Mouse (Mus musculus): ENCODE data around the gene Acnat1. TPM values are rescaled to one million over a fixed set of nuclear protein-coding genes. Genes with fewer than 3 reads are reported as not detected.
A peak's percentile ranks its signal among the peaks of the same experiment; 100 is the strongest.
"Not testable (repeated sequence)": the region's sequence is repeated elsewhere in the genome, so short reads cannot be mapped to it uniquely, and the experiment has no call there.

The Acnat1 gene
- polyA plus RNA-seq, 1 experiment from 2014 or later: not detected

GRCm38 (mm10) chr4:49485934-49486650, 12.4 kb upstream of the Acnat1 start:
- 76% methylated on average over 3 of the region's 3 CpGs for WGBS
- not testable (repeated sequence) for H3K9ac ChIP-seq (replicated peaks)

GRCm38 (mm10) chr4:49485442-49485841, 11.7 kb upstream of the Acnat1 start:
- Histone ChIP-seq H3K9ac (replicated peaks) (no peak overlapping the region), H3K27me3 (no peaks in the 10 kb centered on the region), H3K36me3 (no peaks in the 10 kb centered on the region), H3K4me3 (no peak overlapping the region), H3K27ac (replicated peaks) (no peak overlapping the region), H3K4me1 (no peaks in the 10 kb centered on the region), H3K9me3 (no peaks in the 10 kb centered on the region), H3K4me2 (replicated peaks) (no peak overlapping the region)
- no peak for ATAC-seq (replicated peaks)

More at GRCm38 (mm10) chr4:49485934-49486650, 12.4 kb upstream of the Acnat1 start:
- not testable (repeated sequence) for ATAC-seq (replicated peaks); H3K36me3 ChIP-seq; H3K27me3 ChIP-seq; H3K9me3 ChIP-seq; H3K27ac ChIP-seq (replicated peaks); H3K4me2 ChIP-seq (replicated peaks); H3K4me3 ChIP-seq; H3K4me1 ChIP-seq

- no peaks in the 10 kb centered on the region for H3K9me3 ChIP-seq
- H3K4me3 ChIP-seq: no peak overlapping the region
- 59% methylated on average over 3 of the region's 3 CpGs for WGBS
- peaks cover 8% of the 10 kb centered on the region; the same call in 1 of the 2 replicates for H3K4me1 ChIP-seq
- H3K27ac ChIP-seq (replicated peaks): no peak overlapping the region
- no peak overlapping the region for H3K4me2 ChIP-seq (replicated peaks)
- no peak overlapping the region for H3K9ac ChIP-seq (replicated peaks)
- no peaks in the 10 kb centered on the region for H3K27me3 ChIP-seq
- H3K36me3 ChIP-seq: no peaks in the 10 kb centered on the region
- no peak for ATAC-seq (replicated peaks)
Observed at GRCm38 (mm10) chr4:49480896-49481295, 7.2 kb upstream of the Acnat1 start.

- no peak overlapping the region for H3K4me3 ChIP-seq
- no peaks in the 10 kb centered on the region for H3K9me3 ChIP-seq
- no peak for ATAC-seq (replicated peaks)
- 30% methylated on average over 21 of the region's 21 CpGs for WGBS
- 0 out of 2 replicates have a peak overlapping the region, but pooled peaks have one; percentile 12 for H3K4me2 ChIP-seq (replicated peaks)
- H3K4me1 ChIP-seq: peaks cover 8% of the 10 kb centered on the region; the same call in 1 of the 2 replicates
- no peaks in the 10 kb centered on the region for H3K36me3 ChIP-seq
- H3K9ac ChIP-seq (replicated peaks): no peak overlapping the region
- no peak overlapping the region for H3K27ac ChIP-seq (replicated peaks)
- H3K27me3 ChIP-seq: no peaks in the 10 kb centered on the region
Observed at GRCm38 (mm10) chr4:49480104-49480760, 6.5 kb upstream of the Acnat1 start.

- not testable (repeated sequence) for H3K36me3 ChIP-seq; H3K4me3 ChIP-seq; H3K4me1 ChIP-seq; H3K9ac ChIP-seq (replicated peaks); H3K4me2 ChIP-seq (replicated peaks); H3K27ac ChIP-seq (replicated peaks); H3K9me3 ChIP-seq; ATAC-seq (replicated peaks); H3K27me3 ChIP-seq
- WGBS: 16% methylated on average over 2 of the region's 2 CpGs
Observed at GRCm38 (mm10) chr4:49479035-49479434, 5.3 kb upstream of the Acnat1 start.

- H3K36me3 ChIP-seq: no peaks in the 10 kb centered on the region
- peak overlapping the region; percentile 14; the same call in 1 of the 2 replicates for H3K4me3 ChIP-seq
Observed at GRCm38 (mm10) chr4:49478118-49478877, 4.6 kb upstream of the Acnat1 start.

GRCm38 (mm10) chr4:49474583-49474982, 871 bp upstream of the Acnat1 start:
- Histone ChIP-seq H3K36me3 (no peaks in the 10 kb centered on the region), H3K9me3 (no peaks in the 10 kb centered on the region), H3K27me3 (no peaks in the 10 kb centered on the region), H3K4me3 (no peak overlapping the region), H3K27ac (replicated peaks) (no peak overlapping the region), H3K9ac (replicated peaks) (no peak overlapping the region), H3K4me1 (peaks cover 5% of the 10 kb centered on the region; the same call in 1 of the 2 replicates), H3K4me2 (replicated peaks) (no peak overlapping the region)
- no peak for ATAC-seq (replicated peaks)

More at GRCm38 (mm10) chr4:49478118-49478877, 4.6 kb upstream of the Acnat1 start:
- H3K27ac ChIP-seq (replicated peaks): no peak overlapping the region
- H3K9me3 ChIP-seq: no peaks in the 10 kb centered on the region
- WGBS: 20% methylated on average over 19 of the region's 19 CpGs
- peak; percentile 60; the same call in 1 of the 2 replicates for ATAC-seq (replicated peaks)
- no peak overlapping the region for H3K9ac ChIP-seq (replicated peaks)
- H3K4me2 ChIP-seq (replicated peaks): peak overlapping the region; percentile 38
- no peaks in the 10 kb centered on the region for H3K27me3 ChIP-seq
- peaks cover 8% of the 10 kb centered on the region; the same call in 1 of the 2 replicates for H3K4me1 ChIP-seq

GRCm38 (mm10) chr4:49469435-49470151, 4.1 kb downstream of the Acnat1 start:
- WGBS: 91% methylated on average over 3 of the region's 3 CpGs
- no peaks in the 10 kb centered on the region for H3K9me3 ChIP-seq
- no peak for ATAC-seq (replicated peaks)
- H3K36me3 ChIP-seq: no peaks in the 10 kb centered on the region
- no peaks in the 10 kb centered on the region for H3K4me1 ChIP-seq
- no peak overlapping the region for H3K4me3 ChIP-seq
- H3K27ac ChIP-seq (replicated peaks): no peak overlapping the region
- no peak overlapping the region for H3K9ac ChIP-seq (replicated peaks)
- H3K4me2 ChIP-seq (replicated peaks): no peak overlapping the region
- H3K27me3 ChIP-seq: no peaks in the 10 kb centered on the region

- ATAC-seq (replicated peaks): no peak
- WGBS: 90% methylated on average over 6 of the region's 6 CpGs
Observed at GRCm38 (mm10) chr4:49467360-49467759, 6.4 kb downstream of the Acnat1 start.

GRCm38 (mm10) chr4:49456171-49456570, 17.5 kb downstream of the Acnat1 start:
- Histone ChIP-seq H3K4me3 (no peak overlapping the region), H3K36me3 (no peaks in the 10 kb centered on the region), H3K27ac (replicated peaks) (no peak overlapping the region), H3K4me1 (no peaks in the 10 kb centered on the region), H3K9me3 (no peaks in the 10 kb centered on the region), H3K9ac (replicated peaks) (no peak overlapping the region), H3K4me2 (replicated peaks) (no peak overlapping the region), H3K27me3 (no peaks in the 10 kb centered on the region)
- 59% methylated on average over 2 of the region's 2 CpGs for WGBS
- ATAC-seq (replicated peaks): no peak

More at GRCm38 (mm10) chr4:49467360-49467759, 6.4 kb downstream of the Acnat1 start:
- Histone ChIP-seq H3K27me3 (no peaks in the 10 kb centered on the region), H3K4me3 (no peak overlapping the region), H3K4me2 (replicated peaks) (no peak overlapping the region), H3K9me3 (no peaks in the 10 kb centered on the region), H3K4me1 (no peaks in the 10 kb centered on the region), H3K9ac (replicated peaks) (no peak overlapping the region), H3K27ac (replicated peaks) (no peak overlapping the region), H3K36me3 (no peaks in the 10 kb centered on the region)

GRCm38 (mm10) chr4:49451848-49452551, 21.7 kb downstream of the Acnat1 start:
- H3K27ac ChIP-seq (replicated peaks): no peak overlapping the region
- H3K4me3 ChIP-seq: no peak overlapping the region
- WGBS: 72% methylated on average over 1 of the region's 1 CpGs
- no peak for ATAC-seq (replicated peaks)
- H3K9ac ChIP-seq (replicated peaks): no peak overlapping the region
- H3K4me1 ChIP-seq: no peaks in the 10 kb centered on the region
- no peak overlapping the region for H3K4me2 ChIP-seq (replicated peaks)
- no peaks in the 10 kb centered on the region for H3K27me3 ChIP-seq
- H3K9me3 ChIP-seq: no peaks in the 10 kb centered on the region
- H3K36me3 ChIP-seq: no peaks in the 10 kb centered on the region
